Mouse (Mus musculus) WW6 (cell line): ENCODE results near the gene Wdr19.
"Not testable (repeated sequence)": the region's sequence is repeated elsewhere in the genome, so short reads cannot be mapped to it uniquely, and the experiment has no call there.

Experiments
- DNase-seq: peaks from one replicate; pipeline ENCODE4 v3.0.0-alpha.2; 2013; ENCODE audit warnings: low read depth, low spot score

The Wdr19 gene

DNA sequence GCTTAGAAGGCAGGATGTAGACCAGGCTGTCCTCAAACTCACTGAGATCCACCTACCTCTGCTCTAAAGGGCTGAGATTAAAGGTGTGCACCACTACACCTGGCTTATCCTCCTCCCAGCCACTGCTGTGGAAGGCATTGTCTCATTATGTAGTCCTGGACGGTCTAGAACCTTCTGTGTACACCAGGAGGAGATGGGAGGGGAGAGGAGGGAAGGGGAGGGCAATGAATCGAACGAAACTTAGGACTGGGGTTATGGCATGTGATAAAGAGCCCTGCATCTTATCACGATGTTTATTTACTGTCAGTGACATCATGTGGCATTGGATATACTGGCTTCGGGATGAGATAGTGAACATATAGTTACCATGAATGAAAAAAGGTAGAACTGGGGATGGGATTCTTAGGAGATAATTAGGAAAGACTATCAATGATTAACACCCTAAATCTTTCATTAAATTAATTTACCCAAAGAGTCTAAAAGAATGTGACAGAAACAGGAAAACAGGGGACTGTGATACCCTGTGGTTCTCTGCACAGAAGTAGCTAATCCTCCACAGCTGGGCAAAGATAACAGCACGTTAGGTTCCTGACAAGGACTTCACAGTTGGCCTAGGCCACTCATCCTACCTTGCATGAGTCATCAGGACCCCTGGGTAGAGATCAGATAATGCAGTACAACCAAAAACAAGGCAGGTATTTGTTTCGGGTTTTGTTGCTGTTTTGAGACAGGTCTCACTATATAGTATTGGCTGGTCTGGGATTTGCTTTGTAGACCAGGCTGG, 98.9 kb downstream of the Wdr19 start:
- DNase-seq: no peak

DNA sequence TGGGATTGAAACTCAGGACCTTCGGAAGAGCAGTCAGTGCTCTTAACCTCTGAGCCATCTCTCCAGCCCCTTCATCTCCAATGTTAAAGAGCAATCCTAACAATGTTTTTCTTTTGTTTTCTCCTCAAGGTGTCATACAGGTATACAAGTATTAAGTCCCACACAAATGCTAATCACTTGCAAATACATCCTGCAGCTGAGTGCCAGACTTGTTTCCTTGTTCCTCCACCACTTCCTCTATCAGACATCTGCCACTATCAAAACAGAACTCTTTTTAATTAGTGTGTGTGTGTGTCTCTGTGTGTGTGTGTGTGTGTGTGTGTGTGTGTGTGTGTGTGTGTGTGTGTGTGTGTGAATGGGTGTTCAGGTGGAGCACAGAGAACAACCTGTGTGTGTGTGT, 100.1 kb downstream of the Wdr19 start:
- not testable (repeated sequence) for DNase-seq

DNA sequence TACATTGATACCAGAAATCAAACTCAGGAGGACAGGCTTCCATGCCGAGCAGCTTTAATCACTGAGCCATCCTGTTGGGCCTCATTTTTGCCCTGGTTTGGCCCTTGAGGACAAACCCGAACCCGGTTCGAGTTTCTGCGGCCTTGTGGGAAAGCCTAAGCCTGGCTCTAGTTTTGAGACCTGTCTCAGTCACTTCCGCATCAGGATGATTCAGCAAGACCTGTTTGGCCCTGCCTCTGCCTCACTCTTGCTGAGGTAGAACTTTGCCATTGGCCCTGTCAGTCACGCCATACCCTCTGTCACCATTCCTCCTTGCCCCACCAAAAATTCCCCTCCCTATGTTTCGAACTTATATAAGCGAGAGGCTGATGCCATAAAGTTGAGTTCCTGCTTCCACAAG, 100.6 kb downstream of the Wdr19 start:
- peak; percentile 49 for DNase-seq

DNA sequence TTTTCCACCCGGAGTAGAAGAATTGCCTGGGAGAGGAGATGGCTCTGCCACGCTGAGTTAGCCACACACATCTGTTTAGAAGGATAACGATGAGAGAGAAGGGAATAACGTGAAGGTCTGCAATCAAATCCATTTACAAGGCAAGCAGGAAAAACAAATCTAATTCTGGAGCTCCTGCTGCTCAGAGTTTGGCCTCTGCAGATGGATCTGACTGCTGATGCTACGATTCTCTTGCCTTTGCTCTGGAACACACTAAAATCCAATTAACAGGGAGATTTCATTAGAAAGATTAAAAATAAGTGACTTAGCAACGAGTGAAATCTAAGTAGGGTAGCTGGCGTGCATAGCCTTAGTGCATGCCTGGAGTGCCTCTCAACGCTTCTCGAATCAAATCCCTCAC, 106.0 kb downstream of the Wdr19 start:
- DNase-seq: no peak

DNA sequence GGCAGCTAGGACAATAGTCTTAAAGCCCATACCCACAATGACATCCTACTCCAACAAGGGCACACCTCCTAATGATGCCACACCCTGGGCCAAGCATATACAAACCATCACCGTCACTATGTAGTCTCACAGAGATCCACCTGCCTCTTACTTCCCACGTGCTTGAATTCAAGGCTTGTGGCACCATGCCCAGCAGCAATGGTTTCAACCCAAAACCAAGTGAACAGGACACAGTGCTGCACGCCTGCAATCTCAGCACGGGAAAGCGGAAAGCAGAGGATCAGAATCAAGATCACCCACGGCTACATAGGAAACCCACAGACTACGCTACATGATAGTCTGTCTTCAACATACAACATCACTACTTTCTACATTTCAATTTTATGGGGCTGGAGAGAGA, 108.7 kb downstream of the Wdr19 start:
- DNase-seq: no peak

DNA sequence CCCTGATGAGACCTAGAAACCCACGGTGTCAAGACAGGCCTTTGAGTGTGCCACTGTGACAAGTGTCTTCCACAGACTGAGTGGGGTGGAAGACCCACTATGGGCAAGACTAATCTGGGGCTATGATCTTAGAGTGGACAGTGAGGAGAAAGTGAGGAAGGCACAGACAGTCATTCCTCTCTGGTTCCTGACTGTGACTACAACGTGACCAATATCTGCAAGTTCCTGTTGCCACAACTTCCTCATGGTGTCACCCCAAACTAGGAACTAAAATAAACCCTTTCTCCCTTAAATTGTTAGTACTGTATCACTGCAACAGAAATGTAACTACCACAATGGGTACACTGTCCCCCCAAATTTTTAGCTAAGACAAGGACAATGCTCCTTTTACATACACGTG, 109.4 kb downstream of the Wdr19 start:
- no peak for DNase-seq
